15 mouse cellular contexts compared by ENCODE assay signal in genomic region chr2:77323739-77324138, GRCm38 (mm10). TPM values are rescaled to one million over a fixed set of nuclear protein-coding genes. Genes with fewer than 3 reads are reported as not detected.
DNase-seq lines count a peak whose midpoint lies in the region; ATAC-seq lines count a peak whose summit lies in the region.
"Had no signal": no experiment of that assay in that cellular context is flagged by ENCODE, and none has a peak within 500 bp of the region (broad histone marks: within the 10 kb centered on the region; RNA-seq: fewer than 3 reads in every experiment).

No protein-coding gene starts in this region.

- ATAC-seq in kidney, embryonic 16.5 days (ENCODE audit: low FRiP score, low TSS enrichment): no peak
- ATAC-seq: forebrain, postnatal 0 days had no signal

- DNase-seq in kidney, postnatal 10 days: no peak
- peak; percentile 57 for DNase-seq in embryo, embryonic 11 days
- peak; percentile 66 for DNase-seq in forelimb bud, embryonic 11.5 days (ENCODE audit: low read depth, low spot score)
- peak; percentile 61 for DNase-seq in mesoderm, embryonic 11.5 days (ENCODE audit: low read depth, low spot score)
- DNase-seq in heart, postnatal 14 days: no peak
- no peak for DNase-seq in heart, postnatal 10 days
- DNase-seq: adrenal gland, postnatal 25 days; forebrain, postnatal 0 days; lung, postnatal 14 days; spleen, adult 18-20 months had no signal

- no peaks in the 10 kb centered on the region for H3K27me3 ChIP-seq in kidney, embryonic 16.5 days (ENCODE audit: insufficient read depth, low read length)
- H3K27me3 ChIP-seq: heart, embryonic 13.5 days; hindbrain, embryonic 12.5 days had no signal

- no peaks in the 10 kb centered on the region for H3K36me3 ChIP-seq in kidney, embryonic 16.5 days (ENCODE audit: insufficient read depth, low read length)
- H3K36me3 ChIP-seq: heart, embryonic 13.5 days; hindbrain, embryonic 12.5 days had no signal

- H3K4me2 ChIP-seq in kidney, embryonic 16.5 days (replicated peaks; ENCODE audit: low read depth, low read length): no peak overlapping the region
- H3K4me2 ChIP-seq: heart, embryonic 13.5 days; hindbrain, embryonic 12.5 days had no signal

- WGBS in kidney, embryonic 16.5 days: 18% methylated on average over 6 of the region's 6 CpGs

- H3K9ac ChIP-seq in kidney, embryonic 16.5 days (replicated peaks; ENCODE audit: low read length): no peak overlapping the region
- H3K9ac ChIP-seq: forebrain, postnatal 0 days; heart, embryonic 13.5 days; hindbrain, embryonic 12.5 days; liver, embryonic 14.5 days had no signal

- H3K9me3 ChIP-seq in kidney, embryonic 16.5 days (ENCODE audit: low read length): peaks cover 2% of the 10 kb centered on the region; the same call in 1 of the 2 replicates
- H3K9me3 ChIP-seq: heart, embryonic 13.5 days; hindbrain, embryonic 12.5 days had no signal

- H3K4me3 ChIP-seq in kidney, embryonic 16.5 days (ENCODE audit: low read length): no peak overlapping the region
- H3K4me3 ChIP-seq: heart, embryonic 13.5 days; hindbrain, embryonic 12.5 days; myocyte had no signal

- intact Hi-C loops in heart, postnatal 14 days (cut with DNase I): no loop called here
- intact Hi-C loops in heart, postnatal 10 days (cut with DNase I): no loop called here

- peak overlapping the region; percentile 53; the same call in 1 of the 2 replicates for H3K27ac ChIP-seq in kidney, embryonic 16.5 days (ENCODE audit: low read length)
- H3K27ac ChIP-seq: heart, embryonic 13.5 days; hindbrain, embryonic 12.5 days; liver, embryonic 14.5 days had no signal

- H3K4me1 ChIP-seq in kidney, embryonic 16.5 days (ENCODE audit: insufficient read depth, low read length): peaks cover 13% of the 10 kb centered on the region

RNA-seq across cellular contexts. Expression of gene Sestd1, which starts 43.3 kb away (rescaled TPM):
- polyA plus RNA-seq in kidney, embryonic 16.5 days (2015; fragmentation: Nextera tagmentation; extraction: Ambion mirVana): 30.0 TPM in 2 replicates
- 10 to 100 TPM; 23.5 to 25.0 TPM for total RNA-seq in heart, postnatal 14 days (2021)
- total RNA-seq in heart, postnatal 10 days (2021): 10 to 100 TPM; 27.8 to 31.7 TPM

Comparison
In these comparisons a context has a peak if more than half of its experiments do, and no peak if none do; other contexts are left out.
1. DNase-seq: peak in embryo, embryonic 11 days (single experiment), forelimb bud, embryonic 11.5 days (single experiment) and mesoderm, embryonic 11.5 days (single experiment); none in kidney, postnatal 10 days (single experiment), heart, postnatal 14 days (0 of 2) and heart, postnatal 10 days (0 of 2).